Mouse (Mus musculus) erythroid progenitor cell, adult 5-6 weeks (primary cell): ENCODE data around the gene Itga9. TPM values are rescaled to one million over a fixed set of nuclear protein-coding genes. Genes with fewer than 3 reads are reported as not detected.

ENCODE experiments used
- ATAC-seq: replicated peaks from 2 replicates; pipeline ENCODE4 v1.8.0; 2016; ENCODE audit warnings: moderate number of reproducible peaks, mild to moderate bottlenecking, moderate TSS enrichment, inconsistent platforms; ENCODE audit not compliant: poor library complexity, low FRiP score, severe bottlenecking
- total RNA-seq, 2 experiments: library from RNA; stranded (forward) in 1 of 2; stranded (reverse) in 1 of 2; fragments of 150-400 nt in 1 of 2; fragments of 186-747, 209-891 nt in 1 of 2; gene quantifications; 2 replicates each; pipeline versions ENCODE4 v1.2.3 to v1.2.4; 2015 to 2017; ENCODE audit warnings: low replicate concordance in 2 of 2

Itga9 gene
- total RNA-seq, 2 experiments from 2014 or later, result 1.6 to 2.9 TPM

DNA sequence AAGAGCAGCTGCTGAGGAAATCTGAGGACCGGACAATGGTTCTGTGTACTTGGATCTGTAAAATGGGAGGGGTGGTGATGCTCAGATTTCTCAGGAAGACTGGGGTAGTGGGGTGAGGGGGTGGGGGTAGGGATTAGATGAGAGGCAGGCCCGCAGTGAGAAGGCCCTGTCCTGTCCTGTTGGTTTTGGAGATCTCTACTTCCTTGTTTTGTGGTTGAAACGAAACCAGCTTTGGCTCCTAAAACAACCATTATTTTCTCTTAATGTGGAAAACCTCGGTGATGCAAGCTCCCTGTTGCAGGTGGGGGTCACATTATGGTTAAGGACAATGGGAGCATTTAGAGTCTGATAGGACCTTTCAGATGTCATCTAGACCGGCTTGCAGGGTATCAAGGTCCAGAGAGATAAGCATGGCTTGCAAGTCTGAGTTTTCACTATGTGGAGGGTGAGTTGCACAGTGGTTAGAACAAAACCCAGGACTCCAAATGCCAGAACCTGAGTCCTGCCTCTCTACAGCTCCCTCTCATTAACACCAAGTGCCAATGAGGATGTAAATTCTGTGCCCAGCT is 32.2 kb downstream of the Itga9 start:
- no peak for ATAC-seq

DNA sequence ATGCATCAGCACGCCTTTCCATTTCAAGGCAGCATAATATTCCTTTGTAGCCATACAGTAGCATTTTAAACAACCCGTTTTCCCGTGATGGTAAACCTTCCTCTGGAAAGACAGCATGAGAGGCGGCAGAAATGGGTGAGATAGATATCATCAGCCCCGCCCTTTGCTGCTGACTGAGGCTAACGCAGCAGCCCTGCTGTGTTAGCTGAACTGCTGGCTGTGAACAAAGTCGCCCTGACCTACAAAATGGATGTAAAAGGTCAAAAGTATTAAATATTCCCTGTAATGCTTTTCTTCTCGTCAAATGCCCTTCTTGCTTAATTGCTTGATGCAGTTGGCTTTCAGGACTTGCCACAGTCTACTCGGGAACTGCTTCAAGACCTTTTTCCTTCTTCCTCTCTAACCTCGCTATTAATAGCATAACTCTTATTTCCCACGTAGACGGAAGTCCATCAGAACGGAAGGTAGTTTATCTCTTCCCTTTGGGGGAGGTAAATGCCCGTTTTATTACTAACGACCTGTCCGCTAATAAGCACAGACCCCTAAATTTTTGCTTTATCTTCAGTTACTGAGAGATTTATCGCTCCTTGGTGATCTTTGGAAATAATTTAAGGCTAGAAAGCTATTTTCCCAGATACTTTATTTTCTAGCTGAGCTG is 39.3 kb downstream of the Itga9 start:
- ATAC-seq, result no peak

DNA sequence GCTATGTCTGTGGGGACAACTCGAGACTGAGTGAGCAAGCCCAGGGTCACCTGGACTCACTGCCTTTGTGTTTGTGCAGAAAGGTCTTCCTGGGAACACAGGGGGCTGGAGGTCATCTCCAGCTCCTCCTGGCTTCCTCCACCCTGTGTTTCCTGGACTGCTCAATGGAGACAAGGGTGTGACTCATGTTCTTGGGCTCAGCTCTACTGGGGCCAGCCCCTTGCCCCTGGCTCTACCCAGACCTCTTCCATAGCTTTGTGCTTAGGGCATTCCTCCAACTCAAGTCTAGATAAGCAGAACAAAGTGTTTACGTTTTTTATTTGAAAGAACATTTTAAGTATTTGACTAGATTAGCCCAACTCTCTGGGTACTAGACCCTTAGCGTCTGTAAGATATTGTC is 41.0 kb downstream of the Itga9 start:
- ATAC-seq, result no peak

DNA sequence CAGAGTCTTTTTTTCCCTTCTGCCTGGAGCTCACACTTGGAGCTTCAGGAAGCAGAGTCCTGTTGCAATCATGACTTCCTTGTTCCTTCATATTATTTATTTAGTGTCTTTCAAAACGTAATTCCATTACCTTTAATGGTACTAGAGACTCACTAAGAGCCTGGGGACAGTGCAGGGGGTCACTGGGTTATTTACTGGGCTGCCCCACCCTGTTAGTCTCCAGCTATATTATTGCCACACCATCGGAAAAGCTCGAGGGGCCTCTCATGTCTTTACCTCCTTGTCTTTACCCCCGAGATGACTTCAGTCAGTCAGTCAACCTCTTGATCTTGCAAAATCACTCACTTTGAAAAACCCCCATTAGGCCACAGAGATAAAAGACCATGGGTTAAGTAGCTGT is 44.5 kb downstream of the Itga9 start:
- ATAC-seq, result no peak

DNA sequence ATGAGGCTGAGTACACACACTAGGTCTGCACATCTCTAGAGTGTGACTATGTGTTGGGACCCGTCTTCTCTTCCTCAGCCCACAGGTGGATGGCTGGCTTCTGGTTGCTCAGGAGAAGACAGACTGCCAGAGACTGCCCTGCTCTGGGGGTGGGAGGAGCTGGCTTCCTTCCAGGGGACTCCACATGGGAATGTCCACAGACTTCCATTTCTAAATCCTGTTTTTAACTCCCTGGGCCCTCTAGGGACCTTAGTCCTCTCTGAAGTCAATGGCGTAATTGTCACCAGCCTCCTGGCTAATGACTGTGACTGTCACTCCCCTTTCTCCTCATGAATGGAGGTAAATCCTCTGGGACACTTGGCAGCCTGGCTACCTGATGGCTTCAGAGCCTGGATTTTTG is 45.4 kb downstream of the Itga9 start:
- no peak for ATAC-seq

DNA sequence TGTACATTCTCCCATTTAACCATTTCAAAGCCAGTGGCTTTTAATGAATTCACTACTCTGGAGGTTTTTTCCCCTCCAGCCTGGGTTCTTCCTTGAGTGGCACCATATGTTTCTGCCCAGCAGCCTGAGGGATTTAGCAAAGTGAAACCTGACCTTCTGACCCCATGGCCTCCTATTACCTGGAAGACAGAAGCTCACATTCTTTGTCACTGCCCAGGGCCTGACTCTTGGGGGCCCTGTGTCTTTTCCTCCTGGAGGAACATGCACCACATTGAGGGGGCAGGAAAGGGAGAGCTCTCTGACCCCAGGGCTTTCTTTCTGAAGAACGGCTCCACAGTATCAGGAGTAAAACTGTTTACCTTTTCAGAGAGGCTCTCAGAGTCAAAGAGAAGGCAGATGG is 46.9 kb downstream of the Itga9 start:
- no peak for ATAC-seq

DNA sequence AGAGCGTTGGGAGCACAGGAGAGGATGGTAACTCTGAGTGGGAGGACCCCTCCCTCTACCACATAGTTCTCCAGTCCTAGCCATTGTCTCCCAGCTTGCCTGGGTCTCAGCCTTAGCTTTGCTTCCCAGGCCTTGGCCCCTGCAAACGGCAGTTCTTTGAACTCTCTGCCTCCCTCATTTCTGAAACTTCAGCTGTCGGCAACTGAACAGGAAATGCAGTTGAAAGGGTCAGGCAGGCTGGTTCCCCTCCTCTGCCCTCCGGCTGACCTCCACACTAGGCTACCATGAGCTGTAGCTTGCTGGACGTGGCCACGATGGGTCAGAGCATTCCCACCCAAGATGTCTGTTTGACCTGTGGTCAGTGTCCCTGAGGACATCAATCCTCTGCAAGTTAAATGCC is 48.5 kb downstream of the Itga9 start:
- no peak for ATAC-seq

DNA sequence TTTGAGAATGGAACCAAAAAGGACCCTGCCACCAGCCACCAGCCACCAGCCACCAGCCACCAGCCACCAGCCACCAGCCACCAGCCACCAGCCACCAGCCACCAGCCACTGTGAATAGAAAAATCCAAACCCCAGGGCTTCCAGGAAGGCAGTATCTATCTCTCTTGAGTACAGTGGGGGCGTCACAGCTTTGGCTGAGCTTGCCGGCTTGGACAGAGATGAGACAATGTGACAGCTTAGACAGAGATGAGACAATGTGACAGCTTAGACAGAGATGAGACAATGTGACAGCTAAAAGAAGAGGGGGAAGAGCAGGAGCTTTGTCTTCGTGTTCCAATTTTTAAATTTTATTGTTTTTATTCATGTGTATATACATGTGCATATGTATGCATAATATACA is 49.2 kb downstream of the Itga9 start:
- no peak for ATAC-seq

DNA sequence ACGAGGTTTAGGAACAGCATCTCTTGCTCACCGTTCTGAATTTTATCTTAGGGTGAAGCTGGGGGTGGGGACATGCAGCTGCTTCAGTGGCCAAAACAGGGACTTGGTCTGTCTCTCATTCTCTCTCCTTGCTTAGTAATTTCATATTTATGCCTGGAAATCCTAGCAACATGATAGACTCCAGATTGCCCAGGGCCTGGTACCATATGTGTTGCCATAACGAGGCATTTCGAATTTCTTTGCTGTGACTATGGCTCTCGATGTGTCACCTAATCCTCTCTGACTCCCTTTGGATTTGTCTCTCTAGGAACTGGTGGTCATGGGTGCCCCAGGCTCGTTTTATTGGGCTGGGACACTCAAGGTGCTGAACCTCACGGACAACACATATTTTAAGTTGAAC is 51.7 kb downstream of the Itga9 start:
- ATAC-seq, result no peak

DNA sequence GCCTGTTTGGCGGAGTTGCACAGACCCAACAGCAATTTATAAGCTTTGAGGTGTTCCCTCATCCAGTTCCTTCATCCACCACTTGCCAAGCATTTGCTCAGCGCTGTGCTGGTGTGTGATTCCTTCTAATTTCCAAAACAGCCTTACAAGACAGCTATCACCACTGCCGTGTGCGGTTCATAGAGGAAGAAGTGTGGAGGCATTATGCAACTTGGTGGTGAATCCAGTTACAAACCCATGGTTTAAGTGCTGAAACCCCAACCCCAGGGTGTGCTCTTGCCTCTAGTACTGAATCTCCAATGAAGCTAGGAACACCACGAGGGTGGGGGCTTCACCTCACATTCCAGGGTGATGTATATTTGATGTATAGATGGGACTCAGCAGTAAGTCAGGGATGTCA is 53.3 kb downstream of the Itga9 start:
- no peak for ATAC-seq

DNA sequence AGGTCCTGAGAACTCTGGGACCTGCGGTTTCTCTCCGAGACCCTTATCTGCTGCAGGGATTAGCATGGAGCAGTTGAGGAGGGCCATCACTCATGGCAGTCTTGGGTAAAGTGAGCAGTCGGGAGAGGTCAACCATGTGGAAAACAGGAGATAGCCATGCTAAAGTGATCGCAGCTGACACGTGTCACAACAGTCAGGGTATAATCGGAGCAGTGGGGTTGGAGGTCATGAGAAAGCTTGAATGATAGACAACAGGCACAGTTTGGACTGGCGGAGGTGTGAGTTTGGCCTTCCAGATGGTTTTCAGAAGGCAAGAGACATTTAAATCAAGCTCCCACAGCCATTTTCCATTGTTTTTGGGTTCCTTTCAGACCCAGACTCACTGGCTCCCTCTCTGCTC is 53.8 kb downstream of the Itga9 start:
- ATAC-seq, result no peak

DNA sequence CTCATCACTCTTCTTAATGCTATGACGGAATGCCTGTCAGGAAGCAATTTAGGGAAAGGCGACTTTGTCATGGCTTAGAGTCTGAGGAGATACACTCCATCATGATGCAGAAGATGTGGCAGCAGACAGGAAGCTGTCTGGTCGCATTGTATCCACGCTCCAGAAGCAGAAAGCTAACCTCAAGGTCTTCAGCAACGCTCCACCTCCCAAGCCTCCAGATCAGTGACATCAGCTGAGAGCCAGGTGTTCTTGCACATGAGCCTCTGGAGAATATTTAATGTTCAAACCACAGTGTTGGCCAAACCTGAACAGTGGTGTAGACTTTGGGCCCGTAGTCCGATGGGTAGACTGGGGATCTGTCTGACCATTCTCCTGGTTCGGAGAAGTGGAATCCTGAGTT is 55.5 kb downstream of the Itga9 start:
- ATAC-seq, result no peak

DNA sequence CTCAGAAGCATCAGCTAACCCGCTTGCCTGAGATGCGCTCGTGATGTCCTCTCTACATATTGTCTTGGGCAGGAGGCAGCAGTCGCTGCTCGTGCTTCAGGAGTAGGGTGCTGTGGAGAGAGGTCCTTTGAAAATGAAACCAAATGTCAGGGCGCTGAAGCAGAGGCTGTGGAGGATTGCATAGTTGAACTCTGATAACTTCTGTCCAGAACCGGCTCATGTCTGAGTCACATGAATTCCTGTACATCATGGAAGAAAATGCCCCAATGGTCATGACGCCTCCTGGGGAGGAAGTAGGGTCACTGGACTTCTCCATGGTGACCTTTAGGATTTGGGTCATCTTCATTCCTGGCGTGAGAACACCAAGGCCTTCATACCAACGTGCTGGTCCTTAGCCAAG is 56.0 kb downstream of the Itga9 start:
- no peak for ATAC-seq

DNA sequence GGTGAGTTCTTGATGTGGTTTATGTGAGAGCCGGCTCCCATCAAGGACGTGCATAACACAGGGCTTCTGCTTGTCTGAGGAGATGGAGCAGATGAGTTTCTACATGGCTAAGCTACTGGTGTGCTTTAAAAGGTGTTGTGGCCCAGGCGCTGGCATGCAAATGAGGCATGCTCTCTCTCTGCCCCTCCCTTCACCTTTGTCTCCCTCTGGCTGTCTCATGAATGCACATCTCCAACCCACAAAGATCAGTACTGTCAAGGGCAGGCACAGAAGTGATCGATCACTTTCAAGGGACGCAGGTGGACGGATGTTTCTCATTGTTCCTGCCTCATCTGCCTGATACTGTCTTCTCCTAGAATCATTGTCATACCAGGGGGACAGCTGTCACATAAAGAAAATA is 57.4 kb downstream of the Itga9 start:
- ATAC-seq, result no peak

DNA sequence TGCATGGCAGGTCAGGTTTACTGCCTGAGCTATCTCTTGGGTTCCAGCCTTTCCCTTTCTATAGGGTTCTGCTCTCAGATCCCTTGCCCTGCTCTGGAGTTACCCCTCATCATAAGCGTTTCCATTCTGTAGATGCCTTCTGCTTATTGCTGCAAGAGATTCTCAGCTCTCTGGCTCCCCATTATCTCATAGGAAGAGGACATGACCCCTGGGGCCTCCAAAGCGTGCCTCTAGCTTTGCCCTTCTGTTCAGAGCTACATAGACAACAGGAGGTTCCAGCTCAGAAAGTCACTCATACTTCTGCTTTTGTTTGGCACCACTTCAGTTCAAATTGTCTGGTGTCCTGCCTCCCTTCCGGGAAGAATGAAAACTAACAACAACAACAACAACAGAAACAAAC is 59.6 kb downstream of the Itga9 start:
- ATAC-seq, result no peak

DNA sequence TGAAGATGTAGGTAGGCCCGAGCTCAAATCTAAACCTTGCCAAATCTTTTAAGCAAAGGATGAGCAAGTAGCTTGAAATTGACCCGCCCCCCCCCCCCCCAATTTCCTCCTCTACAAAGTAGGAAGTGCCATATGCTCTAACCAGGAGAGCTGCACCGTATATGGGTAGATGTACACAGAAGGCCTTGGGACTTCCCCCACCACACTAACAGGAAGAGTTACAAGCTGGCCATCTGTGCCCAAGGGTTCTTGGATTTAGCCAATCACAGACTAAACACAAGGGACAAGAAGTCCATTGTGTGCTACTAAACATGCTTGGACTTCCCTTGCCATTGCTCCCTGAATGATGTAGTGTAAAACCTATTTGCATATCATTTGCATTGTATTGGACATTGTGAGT is 63.2 kb downstream of the Itga9 start:
- no peak for ATAC-seq

DNA sequence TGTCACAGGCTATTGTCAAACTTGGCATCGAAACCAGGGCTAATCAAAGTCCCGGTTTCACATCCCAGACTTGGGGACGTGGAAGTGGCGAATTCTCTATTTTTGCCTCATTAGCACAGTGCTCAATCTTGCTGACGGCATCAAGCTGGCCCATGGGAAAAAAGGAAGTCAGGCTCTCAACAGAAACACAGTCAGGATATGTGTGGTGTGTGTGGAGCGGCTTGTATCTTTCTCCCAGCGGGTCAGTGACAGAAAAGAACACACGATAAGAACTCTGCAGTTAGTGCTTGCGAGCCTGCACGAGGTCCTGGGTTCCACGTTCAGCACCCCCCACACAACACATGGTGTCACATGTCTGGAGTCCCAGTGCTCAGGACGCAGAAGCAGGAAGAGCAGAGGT is 67.8 kb downstream of the Itga9 start:
- ATAC-seq, result no peak

DNA sequence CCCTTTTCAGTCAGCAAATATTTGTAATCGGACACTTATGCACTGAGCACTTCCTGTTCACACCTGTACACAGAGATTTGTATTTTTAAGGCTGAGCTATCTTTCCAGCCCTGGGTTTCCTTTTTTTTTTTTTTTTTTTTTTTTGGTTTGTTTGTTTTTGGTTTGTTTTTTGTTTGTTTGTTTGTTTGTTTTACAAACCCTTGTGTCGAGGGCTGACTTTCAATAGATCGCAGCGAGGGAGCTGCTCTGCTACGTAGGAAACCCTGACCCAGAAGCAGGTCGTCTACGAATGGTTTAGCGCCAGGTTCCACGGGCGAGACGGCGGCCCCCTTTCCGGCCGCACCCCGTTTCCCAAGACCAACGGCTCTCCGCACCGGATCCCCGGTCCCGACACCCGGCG is 68.3 kb downstream of the Itga9 start:
- ATAC-seq, result no peak

DNA sequence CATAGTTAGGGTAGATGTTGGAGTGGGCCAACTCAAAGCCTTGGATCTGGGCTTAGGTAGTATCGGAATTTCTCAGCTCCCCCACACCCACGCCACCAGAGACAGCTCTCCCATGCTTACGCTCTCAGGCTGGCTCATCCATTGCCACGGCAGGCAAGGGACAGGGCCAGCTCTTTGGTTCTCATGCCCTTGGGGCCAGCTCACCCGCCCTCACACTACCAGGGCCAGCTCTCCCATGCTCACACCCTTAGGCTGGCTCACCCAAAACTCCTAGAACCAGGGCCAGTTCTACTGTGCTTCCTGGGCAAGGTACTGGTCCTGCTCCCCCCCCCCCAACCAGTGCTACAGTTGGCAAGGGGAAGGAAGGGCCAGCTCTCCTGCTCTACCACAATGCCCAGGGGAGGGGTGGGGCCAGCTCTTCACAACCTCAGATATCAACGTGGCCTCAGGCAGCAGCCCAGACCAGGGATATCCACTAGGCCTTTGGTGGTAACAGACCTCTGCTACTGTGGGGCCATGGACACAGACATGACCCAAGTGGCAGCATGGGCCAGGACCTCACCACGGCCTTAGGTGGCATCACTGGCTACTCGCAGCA is 69.2 kb downstream of the Itga9 start:
- ATAC-seq, result no peak; the same call in 1 of the 2 replicates

DNA sequence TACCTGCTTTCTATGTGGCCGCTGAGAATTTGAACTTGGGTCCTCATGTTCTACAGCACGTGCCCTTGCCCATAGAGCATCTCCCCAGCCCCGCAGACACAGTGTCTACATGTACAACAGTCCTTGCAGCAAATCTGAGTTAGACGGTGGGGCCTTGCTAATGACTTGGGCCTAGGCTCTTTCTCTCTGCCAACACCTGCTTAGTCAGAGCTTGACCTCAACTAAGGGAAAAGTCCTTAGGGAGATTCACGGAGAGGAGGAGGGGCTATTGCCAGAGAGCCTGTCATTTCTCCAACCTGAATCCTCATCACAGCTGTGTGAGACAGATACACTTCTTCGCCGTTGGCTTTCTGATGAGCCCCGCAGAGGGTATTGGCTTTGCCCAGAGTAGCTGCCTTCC is 70.2 kb downstream of the Itga9 start:
- no peak for ATAC-seq

DNA sequence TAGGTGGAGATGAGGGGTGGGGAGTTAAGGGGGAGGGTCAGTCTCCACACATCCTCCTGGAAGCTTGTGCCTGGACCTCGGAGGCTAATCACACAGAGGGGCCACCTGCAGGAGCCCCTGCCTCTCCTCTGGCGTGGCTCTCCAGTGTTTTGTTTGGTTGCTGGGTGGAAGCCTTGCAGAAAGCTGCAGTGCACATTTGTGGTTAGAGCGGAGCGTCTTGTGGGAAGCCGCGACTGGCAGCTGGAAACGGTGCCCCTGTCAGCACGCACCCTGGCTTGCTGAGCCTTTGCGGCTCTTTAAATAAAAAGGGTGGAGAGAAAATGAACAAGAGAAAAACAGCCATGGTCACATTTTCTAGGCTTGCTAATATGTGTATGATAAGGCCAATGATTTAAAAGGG is 70.9 kb downstream of the Itga9 start:
- no peak for ATAC-seq
